In genomic region chr1:135828918-135829317, GRCm38 (mm10) we compare ENCODE assay signal across 9 mouse cellular contexts. TPM values are rescaled to one million over a fixed set of nuclear protein-coding genes. Genes with fewer than 3 reads are reported as not detected.
DNase-seq lines count a peak whose midpoint lies in the region; ATAC-seq and TF ChIP-seq lines count a peak whose summit lies in the region.
"Had no signal": no experiment of that assay in that cellular context is flagged by ENCODE, and none has a peak within 500 bp of the region (broad histone marks: within the 10 kb centered on the region; RNA-seq: fewer than 3 reads in every experiment).

No protein-coding gene starts in this region.

- no peaks in the 10 kb centered on the region for H3K4me1 ChIP-seq in testis, adult 2 months (ENCODE audit: control insufficient read depth, insufficient read depth, low read length)
- H3K4me1 ChIP-seq in embryonic facial prominence, embryonic 14.5 days (ENCODE audit: control insufficient read depth, insufficient read depth, low read length) = no peaks in the 10 kb centered on the region
- no peaks in the 10 kb centered on the region for H3K4me1 ChIP-seq in liver, embryonic 14.5 days (replicated peaks; ENCODE audit: control insufficient read depth in 2 of 2, insufficient read depth in 2 of 2, low read length in 1 of 2)

- no peak overlapping the region for H3K4me3 ChIP-seq in testis, adult 2 months (ENCODE audit: control insufficient read depth, low read depth, low read length)
- no peak overlapping the region for H3K4me3 ChIP-seq in embryonic facial prominence, embryonic 14.5 days (ENCODE audit: low read depth, low read length)
- no peak overlapping the region for H3K4me3 ChIP-seq in liver, embryonic 14.5 days (ENCODE audit: insufficient read depth in 1 of 2, low read depth in 2 of 2, low read length in 2 of 2)

- H3K27ac ChIP-seq in testis, adult 2 months (ENCODE audit: control insufficient read depth, insufficient read depth, low read depth, low read length) = no peak overlapping the region
- no peak overlapping the region for H3K27ac ChIP-seq in embryonic facial prominence, embryonic 14.5 days (replicated peaks; ENCODE audit: low read depth, low read length)
- H3K27ac ChIP-seq in liver, embryonic 14.5 days = no peak overlapping the region

- intact Hi-C loops in gastrocnemius, postnatal 14 days (cut with DNase I; ENCODE audit: low total_unique reads) = no loop called here

- no peak for TF ChIP-seq EP300 in liver, embryonic 14.5 days (IDR thresholded peaks at IDR 0.05; ENCODE audit: low read depth)

- no peak for TF ChIP-seq POLR2A in testis, adult 2 months (IDR thresholded peaks at IDR 0.05; ENCODE audit: control insufficient read depth, low read depth, low read length)

- H3K9ac ChIP-seq in embryonic facial prominence, embryonic 14.5 days (ENCODE audit: low read depth, low read length) = no peak overlapping the region
- no peak overlapping the region for H3K9ac ChIP-seq in liver, embryonic 14.5 days (replicated peaks)

- no peaks in the 10 kb centered on the region for H3K9me3 ChIP-seq in embryonic facial prominence, embryonic 14.5 days (ENCODE audit: control insufficient read depth, low read length)
- no peaks in the 10 kb centered on the region for H3K9me3 ChIP-seq in liver, embryonic 14.5 days (ENCODE audit: control insufficient read depth, low read length)

- 29% methylated on average over 1 of the region's 1 CpGs for WGBS in embryonic facial prominence, embryonic 14.5 days
- WGBS in liver, embryonic 14.5 days (ENCODE audit: insufficient replicate concordance) = 8% methylated on average over 1 of the region's 1 CpGs

- no peaks in the 10 kb centered on the region for H3K27me3 ChIP-seq in testis, adult 2 months (ENCODE audit: control insufficient read depth, insufficient read depth, low read length)
- no peaks in the 10 kb centered on the region for H3K27me3 ChIP-seq in embryonic facial prominence, embryonic 14.5 days (replicated peaks; ENCODE audit: control insufficient read depth, insufficient read depth, low read length)
- no peaks in the 10 kb centered on the region; the same call in 1 of the 2 replicates for H3K27me3 ChIP-seq in liver, embryonic 14.5 days (ENCODE audit: control insufficient read depth, insufficient read depth, low read length)

- no peaks in the 10 kb centered on the region for H3K36me3 ChIP-seq in testis, adult 2 months (ENCODE audit: control insufficient read depth, insufficient read depth, low read length)
- no peaks in the 10 kb centered on the region for H3K36me3 ChIP-seq in embryonic facial prominence, embryonic 14.5 days (ENCODE audit: control insufficient read depth, insufficient read depth, low read length)
- H3K36me3 ChIP-seq in liver, embryonic 14.5 days (replicated peaks; ENCODE audit: control insufficient read depth, insufficient read depth, low read depth) = no peaks in the 10 kb centered on the region

- peak; percentile 22; the same call in 1 of the 2 replicates for TF ChIP-seq CTCF in testis, adult 2 months (IDR thresholded peaks at IDR 0.05; ENCODE audit: control insufficient read depth, insufficient read depth, insufficient replicate concordance, low read depth, low read length)
- TF ChIP-seq CTCF in liver, embryonic 14.5 days (IDR thresholded peaks at IDR 0.05; ENCODE audit: low read depth) = peak; percentile 81

- H3K4me2 ChIP-seq in embryonic facial prominence, embryonic 14.5 days (ENCODE audit: low read depth, low read length) = no peak overlapping the region
- H3K4me2 ChIP-seq in liver, embryonic 14.5 days (ENCODE audit: low read depth) = no peak overlapping the region

- peak; percentile 63 for ATAC-seq in frontal cortex, adult (ENCODE audit: low TSS enrichment)
- no peak for ATAC-seq in embryonic facial prominence, embryonic 14.5 days (ENCODE audit: low read depth)
- no peak for ATAC-seq in liver, embryonic 14.5 days (ENCODE audit: insufficient read depth)

- DNase-seq in frontal cortex, postnatal 10 days (ENCODE audit: low spot score in 2 of 2) = no peak
- no peak for DNase-seq in testis, postnatal 14 days (ENCODE audit: low spot score)
- peak; percentile 39 for DNase-seq in embryonic facial prominence, embryonic 14.5 days (ENCODE audit: low spot score)
- DNase-seq in liver, embryonic 14.5 days (ENCODE audit: low read depth in 3 of 3, low spot score in 3 of 3) = peak in 2 of 3 experiments; percentile 7 to 9
- peak; percentile 58 for DNase-seq in thymus, postnatal 25 days
- DNase-seq in gastrocnemius, postnatal 14 days = no peak

RNA-seq across cellular contexts. Expression of gene Tnnt2, which starts 7.2 kb away (rescaled TPM):
- polyA plus RNA-seq in testis, adult 2 months (2012; rRNA removed) = 2.2 and 2.3 TPM in 2 replicates
- 193 and 213 TPM in 2 replicates for polyA plus RNA-seq in embryonic facial prominence, embryonic 14.5 days (2014; fragmentation: Nextera tagmentation; extraction: Ambion mirVana)
- 0.16 and 0.68 TPM in 2 replicates for polyA plus RNA-seq in liver, embryonic 14.5 days (2012; rRNA removed)
- 0.19 and 0.39 TPM in 2 replicates for polyA plus RNA-seq in liver, embryonic 14.5 days (2014; fragmentation: Nextera tagmentation; extraction: Ambion mirVana)
- total RNA-seq in gastrocnemius, postnatal 14 days (2021) = 10 to 100 TPM; 22.8 to 27.9 TPM
- total RNA-seq: neutrophil, adult 5-6 weeks had no signal

RNA-seq across cellular contexts. Expression of gene Lad1, which starts 10.5 kb away (rescaled TPM):
- 0.15 and 1.2 TPM in 2 replicates for polyA plus RNA-seq in testis, adult 2 months (2012; rRNA removed)
- 16.6 and 21.7 TPM in 2 replicates for polyA plus RNA-seq in embryonic facial prominence, embryonic 14.5 days (2014; fragmentation: Nextera tagmentation; extraction: Ambion mirVana)
- polyA plus RNA-seq in liver, embryonic 14.5 days (2012; rRNA removed) = 0.12 and 0.30 TPM in 2 replicates
- polyA plus RNA-seq in liver, embryonic 14.5 days (2014; fragmentation: Nextera tagmentation; extraction: Ambion mirVana) = 0.13 and 0.14 TPM in 2 replicates
- under 1 TPM; 0.16 to 0.22 TPM for total RNA-seq in gastrocnemius, postnatal 14 days (2021)

RNA-seq across cellular contexts. Expression of gene Tnni1, which starts 49.7 kb away (rescaled TPM):
- 0.79 and 0.99 TPM in 2 replicates for polyA plus RNA-seq in testis, adult 2 months (2012; rRNA removed)
- polyA plus RNA-seq in embryonic facial prominence, embryonic 14.5 days (2014; fragmentation: Nextera tagmentation; extraction: Ambion mirVana) = 637 and 738 TPM in 2 replicates
- 0.95 and 1.3 TPM in 2 replicates for polyA plus RNA-seq in liver, embryonic 14.5 days (2012; rRNA removed)
- 1.5 and 1.7 TPM in 2 replicates for polyA plus RNA-seq in liver, embryonic 14.5 days (2014; fragmentation: Nextera tagmentation; extraction: Ambion mirVana)
- total RNA-seq in gastrocnemius, postnatal 14 days (2021) = 100 to 1,000 TPM; 204 to 373 TPM
- total RNA-seq: neutrophil, adult 5-6 weeks had no signal

Comparison
In these comparisons a context has a peak if more than half of its experiments do, and no peak if none do; other contexts are left out.
1. DNase-seq: peak in embryonic facial prominence, embryonic 14.5 days (single experiment), liver, embryonic 14.5 days (2 of 3) and thymus, postnatal 25 days (single experiment); none in frontal cortex, postnatal 10 days (0 of 2), testis, postnatal 14 days (single experiment) and gastrocnemius, postnatal 14 days (single experiment).
2. RNA of gene Tnnt2, which starts 7.2 kb away (polyA plus RNA-seq): 193 to 213 TPM in embryonic facial prominence, embryonic 14.5 days; 2.2 to 2.3 TPM in testis, adult 2 months and 0.16 to 0.68 TPM in liver, embryonic 14.5 days; every median in the first group is over 10 times any median in the second.
3. RNA of gene Tnni1, which starts 49.7 kb away (polyA plus RNA-seq): 637 to 738 TPM in embryonic facial prominence, embryonic 14.5 days; 0.95 to 1.7 TPM in liver, embryonic 14.5 days and 0.79 to 0.99 TPM in testis, adult 2 months; every median in the first group is over 100 times any median in the second.